25 mouse cellular contexts compared by ENCODE assay signal in the genomic region with DNA sequence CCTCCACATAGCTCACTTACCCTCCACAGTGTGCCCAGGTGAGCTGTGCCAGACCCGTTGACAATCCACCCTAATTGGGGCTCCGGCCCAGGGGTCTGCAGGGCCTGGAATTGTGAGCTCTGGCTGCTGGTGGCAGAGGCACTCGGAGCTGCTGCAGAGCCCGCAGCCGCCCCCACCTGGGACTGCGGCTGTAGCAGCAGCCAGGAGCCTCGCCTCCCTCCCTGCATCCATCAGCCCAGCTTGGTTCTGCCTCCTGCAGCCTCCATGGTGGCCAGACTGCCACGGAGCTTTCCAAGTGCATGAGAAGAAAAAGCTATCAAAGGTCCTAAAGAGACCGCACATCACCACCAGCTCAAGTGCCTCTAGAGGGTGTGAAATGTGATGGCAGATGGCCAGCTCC.
DNase-seq lines count a peak whose midpoint lies in the region; ATAC-seq and TF ChIP-seq lines count a peak whose summit lies in the region.
"Had no signal": no experiment of that assay in that cellular context is flagged by ENCODE, and none has a peak within 500 bp of the region (broad histone marks: within the 10 kb centered on the region; RNA-seq: fewer than 3 reads in every experiment).

No protein-coding gene starts in this region.

- no peaks in the 10 kb centered on the region for H3K27me3 ChIP-seq in forebrain, embryonic 10.5 days (ENCODE audit: poor library complexity, severe bottlenecking)
- H3K27me3 ChIP-seq in forebrain, embryonic 13.5 days = no peaks in the 10 kb centered on the region
- H3K27me3 ChIP-seq: embryonic facial prominence, embryonic 12.5 days; embryonic facial prominence, embryonic 15.5 days; forebrain, embryonic 12.5 days had no signal

- H3K9ac ChIP-seq in forebrain, embryonic 13.5 days = no peak overlapping the region
- H3K9ac ChIP-seq: embryonic facial prominence, embryonic 12.5 days; embryonic facial prominence, embryonic 15.5 days; forebrain, embryonic 12.5 days; heart, embryonic 13.5 days; hindbrain, embryonic 12.5 days had no signal

- H3K4me3 ChIP-seq in forebrain, embryonic 10.5 days = no peak overlapping the region
- H3K4me3 ChIP-seq in forebrain, embryonic 13.5 days = no peak overlapping the region
- no peak overlapping the region for H3K4me3 ChIP-seq in layer of hippocampus, adult 2 months
- H3K4me3 ChIP-seq: embryonic facial prominence, embryonic 12.5 days; embryonic facial prominence, embryonic 15.5 days; forebrain, embryonic 12.5 days; heart, embryonic 13.5 days; hindbrain, embryonic 12.5 days had no signal

- ATAC-seq in forebrain, embryonic 13.5 days = no peak
- ATAC-seq: activated CD4-positive, CD25-positive, alpha-beta regulatory T cell, adult 4 months; forebrain, embryonic 16.5 days; hindbrain, embryonic 16.5 days had no signal

- no peak for TF ChIP-seq CTCF in layer of hippocampus, adult 2 months (conservative IDR thresholded peaks at IDR 0.05)

- no peaks in the 10 kb centered on the region for H3K9me3 ChIP-seq in forebrain, embryonic 10.5 days
- H3K9me3 ChIP-seq in forebrain, embryonic 13.5 days (replicated peaks) = no peaks in the 10 kb centered on the region
- H3K9me3 ChIP-seq: embryonic facial prominence, embryonic 12.5 days; embryonic facial prominence, embryonic 15.5 days; forebrain, embryonic 12.5 days; heart, embryonic 13.5 days; hindbrain, embryonic 12.5 days had no signal

- peaks cover 33% of the 10 kb centered on the region for H3K4me1 ChIP-seq in forebrain, embryonic 10.5 days
- H3K4me1 ChIP-seq in forebrain, embryonic 13.5 days = peaks cover 18% of the 10 kb centered on the region
- H3K4me1 ChIP-seq: embryonic facial prominence, embryonic 15.5 days; heart, embryonic 13.5 days had no signal

- WGBS in forebrain, embryonic 10.5 days = 57% methylated on average over 9 of the region's 9 CpGs
- 55% methylated on average over 9 of the region's 9 CpGs for WGBS in forebrain, embryonic 13.5 days

- no peak overlapping the region for H3K4me2 ChIP-seq in forebrain, embryonic 13.5 days
- H3K4me2 ChIP-seq: embryonic facial prominence, embryonic 12.5 days; embryonic facial prominence, embryonic 15.5 days; forebrain, embryonic 12.5 days; heart, embryonic 13.5 days; hindbrain, embryonic 12.5 days had no signal

- no peaks in the 10 kb centered on the region for H3K36me3 ChIP-seq in forebrain, embryonic 10.5 days (replicated peaks)
- H3K36me3 ChIP-seq in forebrain, embryonic 13.5 days (ENCODE audit: poor library complexity, severe bottlenecking) = no peaks in the 10 kb centered on the region
- H3K36me3 ChIP-seq: embryonic facial prominence, embryonic 12.5 days; embryonic facial prominence, embryonic 15.5 days; forebrain, embryonic 12.5 days; heart, embryonic 13.5 days; hindbrain, embryonic 12.5 days had no signal

- no peak for DNase-seq in forebrain, embryonic 10.5 days (ENCODE audit: extremely low spot score, low spot score)
- DNase-seq in layer of hippocampus, adult 2 months (ENCODE audit: low spot score in 2 of 2) = no peak
- DNase-seq in layer of hippocampus, adult 9-10 months (ENCODE audit: low spot score) = no peak
- DNase-seq in right cerebral cortex, postnatal 14 days = peak; percentile 39
- DNase-seq in right cerebral cortex, adult 2 months (ENCODE audit: low spot score in 2 of 2) = no peak
- peak; percentile 22 to 45 for DNase-seq in natural killer cell, adult 2 months (ENCODE audit: low spot score in 2 of 2)
- no peak for DNase-seq in kidney, adult 18-20 months
- DNase-seq: adrenal gland, adult 8-10 months; adrenal gland, postnatal 25 days; cerebellum, adult 18-20 months; cerebellum, adult 9-10 months; cerebellum, postnatal 14 days; gastrocnemius, postnatal 25 days; heart, adult 18-20 months; heart, postnatal 14 days; heart, postnatal 4 days had no signal

- peak overlapping the region; percentile 66 for H3K27ac ChIP-seq in forebrain, embryonic 10.5 days
- no peak overlapping the region for H3K27ac ChIP-seq in forebrain, embryonic 13.5 days
- peak overlapping the region; percentile 24 for H3K27ac ChIP-seq in layer of hippocampus, adult 2 months
- H3K27ac ChIP-seq: embryonic facial prominence, embryonic 12.5 days; embryonic facial prominence, embryonic 15.5 days; forebrain, embryonic 12.5 days; heart, embryonic 13.5 days; hindbrain, embryonic 12.5 days had no signal

Comparison
In these comparisons a context has a peak if more than half of its experiments do, and no peak if none do; other contexts are left out.
1. DNase-seq: peak in right cerebral cortex, postnatal 14 days (single experiment) and natural killer cell, adult 2 months (2 of 2); none in forebrain, embryonic 10.5 days (single experiment), layer of hippocampus, adult 2 months (0 of 2), layer of hippocampus, adult 9-10 months (single experiment), right cerebral cortex, adult 2 months (0 of 2) and kidney, adult 18-20 months (single experiment).